Mouse (Mus musculus): ENCODE measurements at regions not wholly inside any gene's neighbourhood (a gene's known extent, or its start where the extent isn't known, plus 50 kb on each side); places are given as distances from the start of the nearest gene placed in this dataset.

GRCm38 (mm10) chr2:172094159-172094558 lies 50.9 kb upstream of the Cbln4 start:
- Histone ChIP-seq H3K27ac (ENCODE audit: insufficient read depth, low read length) (no peak overlapping the region), H3K4me1 (ENCODE audit: control insufficient read depth, insufficient read depth, low read length) (no peaks in the 10 kb centered on the region), H3K4me3 (ENCODE audit: insufficient read depth, low read length) (no peak overlapping the region)
- TF ChIP-seq CTCF (IDR thresholded peaks at IDR 0.05; ENCODE audit: borderline replicate concordance, insufficient read depth, low read length) = no peak
- TF ChIP-seq POLR2A (IDR thresholded peaks at IDR 0.05; ENCODE audit: low read depth, low read length) = no peak

GRCm38 (mm10) chr2:172103881-172104655 lies 60.8 kb upstream of the Cbln4 start:
- TF ChIP-seq POLR2A (IDR thresholded peaks at IDR 0.05; ENCODE audit: low read depth, low read length) (no peak), CTCF (IDR thresholded peaks at IDR 0.05; ENCODE audit: borderline replicate concordance, insufficient read depth, low read length) (no peak)
- Histone ChIP-seq H3K4me1 (ENCODE audit: control insufficient read depth, insufficient read depth, low read length) (no peaks in the 10 kb centered on the region), H3K27ac (ENCODE audit: insufficient read depth, low read length) (no peak overlapping the region), H3K4me3 (ENCODE audit: insufficient read depth, low read length) (no peak overlapping the region)

GRCm38 (mm10) chr2:172105241-172105640 lies 62.0 kb upstream of the Cbln4 start:
- Histone ChIP-seq H3K4me3 (ENCODE audit: insufficient read depth, low read length) (no peak overlapping the region), H3K4me1 (ENCODE audit: control insufficient read depth, insufficient read depth, low read length) (no peaks in the 10 kb centered on the region), H3K27ac (ENCODE audit: insufficient read depth, low read length) (no peak overlapping the region)
- TF ChIP-seq CTCF (IDR thresholded peaks at IDR 0.05; ENCODE audit: borderline replicate concordance, insufficient read depth, low read length) = no peak
- TF ChIP-seq POLR2A (IDR thresholded peaks at IDR 0.05; ENCODE audit: low read depth, low read length) = no peak

- no peak for TF ChIP-seq POLR2A (IDR thresholded peaks at IDR 0.05; ENCODE audit: low read depth, low read length)
- Histone ChIP-seq H3K4me1 (ENCODE audit: control insufficient read depth, insufficient read depth, low read length) (no peaks in the 10 kb centered on the region), H3K4me3 (ENCODE audit: insufficient read depth, low read length) (no peak overlapping the region), H3K27ac (ENCODE audit: insufficient read depth, low read length) (no peak overlapping the region)
Observed at GRCm38 (mm10) chr2:172110706-172111105, 67.4 kb upstream of the Cbln4 start.

- H3K4me1 ChIP-seq (ENCODE audit: control insufficient read depth, insufficient read depth, low read length) = no peaks in the 10 kb centered on the region
- H3K27ac ChIP-seq (ENCODE audit: insufficient read depth, low read length) = no peak overlapping the region
- H3K4me3 ChIP-seq (ENCODE audit: insufficient read depth, low read length) = no peak overlapping the region
- TF ChIP-seq POLR2A (IDR thresholded peaks at IDR 0.05; ENCODE audit: low read depth, low read length) (no peak), CTCF (IDR thresholded peaks at IDR 0.05; ENCODE audit: borderline replicate concordance, insufficient read depth, low read length) (no peak)
Observed at GRCm38 (mm10) chr2:172113639-172114038, 70.4 kb upstream of the Cbln4 start.

- Histone ChIP-seq H3K4me1 (ENCODE audit: control insufficient read depth, insufficient read depth, low read length) (no peaks in the 10 kb centered on the region), H3K27ac (ENCODE audit: insufficient read depth, low read length) (no peak overlapping the region), H3K4me3 (ENCODE audit: insufficient read depth, low read length) (no peak overlapping the region)
- TF ChIP-seq POLR2A (IDR thresholded peaks at IDR 0.05; ENCODE audit: low read depth, low read length) (no peak), CTCF (IDR thresholded peaks at IDR 0.05; ENCODE audit: borderline replicate concordance, insufficient read depth, low read length) (no peak)
Observed at GRCm38 (mm10) chr2:172115604-172116206, 72.4 kb upstream of the Cbln4 start.

GRCm38 (mm10) chr2:172127517-172127916 lies 84.3 kb upstream of the Cbln4 start:
- TF ChIP-seq POLR2A (IDR thresholded peaks at IDR 0.05; ENCODE audit: low read depth, low read length) (no peak), CTCF (IDR thresholded peaks at IDR 0.05; ENCODE audit: borderline replicate concordance, insufficient read depth, low read length) (no peak)
- Histone ChIP-seq H3K4me3 (ENCODE audit: insufficient read depth, low read length) (no peak overlapping the region), H3K4me1 (ENCODE audit: control insufficient read depth, insufficient read depth, low read length) (peaks cover 8% of the 10 kb centered on the region; the same call in 1 of the 2 replicates), H3K27ac (ENCODE audit: insufficient read depth, low read length) (peak overlapping the region; percentile 54; the same call in 1 of the 2 replicates)

- Histone ChIP-seq H3K4me1 (ENCODE audit: control insufficient read depth, insufficient read depth, low read length) (peaks cover 12% of the 10 kb centered on the region), H3K4me3 (ENCODE audit: insufficient read depth, low read length) (no peak overlapping the region), H3K27ac (ENCODE audit: insufficient read depth, low read length) (peak overlapping the region; percentile 23; the same call in 1 of the 2 replicates)
- no peak for TF ChIP-seq POLR2A (IDR thresholded peaks at IDR 0.05; ENCODE audit: low read depth, low read length)
- no peak for TF ChIP-seq CTCF (IDR thresholded peaks at IDR 0.05; ENCODE audit: borderline replicate concordance, insufficient read depth, low read length)
Observed at GRCm38 (mm10) chr2:172131232-172131631, 88.0 kb upstream of the Cbln4 start.

GRCm38 (mm10) chr2:172132623-172133332 lies 89.5 kb upstream of the Cbln4 start:
- Histone ChIP-seq H3K27ac (ENCODE audit: insufficient read depth, low read length) (peak overlapping the region; percentile 23; the same call in 1 of the 2 replicates), H3K4me1 (ENCODE audit: control insufficient read depth, insufficient read depth, low read length) (peaks cover 12% of the 10 kb centered on the region), H3K4me3 (ENCODE audit: insufficient read depth, low read length) (no peak overlapping the region)
- TF ChIP-seq POLR2A (IDR thresholded peaks at IDR 0.05; ENCODE audit: low read depth, low read length) (no peak), CTCF (IDR thresholded peaks at IDR 0.05; ENCODE audit: borderline replicate concordance, insufficient read depth, low read length) (no peak)

GRCm38 (mm10) chr2:172140080-172140479 lies 96.8 kb upstream of the Cbln4 start:
- TF ChIP-seq POLR2A (IDR thresholded peaks at IDR 0.05; ENCODE audit: low read depth, low read length) (no peak), CTCF (IDR thresholded peaks at IDR 0.05; ENCODE audit: borderline replicate concordance, insufficient read depth, low read length) (no peak)
- H3K4me1 ChIP-seq (ENCODE audit: control insufficient read depth, insufficient read depth, low read length) = no peaks in the 10 kb centered on the region

More at GRCm38 (mm10) chr2:172140080-172140479, 96.8 kb upstream of the Cbln4 start:
- Histone ChIP-seq H3K4me3 (ENCODE audit: insufficient read depth, low read length) (no peak overlapping the region), H3K27ac (ENCODE audit: insufficient read depth, low read length) (peak overlapping the region; percentile 43; the same call in 1 of the 2 replicates)
